Mouse (Mus musculus) cortical plate, adult 2 months (tissue): Measurements from ENCODE around the gene Prl7d1.

Experiments
- CTCF ChIP-seq: fragments of 200-500 bp; IDR thresholded peaks from 2 replicates; pipeline ENCODE4 v1.5.1; 2011; ENCODE audit warnings: mild to moderate bottlenecking, control low read depth, low read length; ENCODE audit not compliant: insufficient read depth; ENCODE audit errors: extremely low read depth
- POLR2A ChIP-seq: fragments of 200-500 bp; IDR thresholded peaks from 2 replicates; pipeline ENCODE4 v1.6.1; 2011; ENCODE audit warnings: mild to moderate bottlenecking, low read length, control low read depth; ENCODE audit not compliant: insufficient read depth; ENCODE audit errors: extremely low read depth

- TF ChIP-seq CTCF (no peak), POLR2A (no peak)
Observed at GRCm38 (mm10) chr13:27716636-27717035, at the start of gene Prl7d1.
